Mouse (Mus musculus) kidney, embryonic 15.5 days (tissue): ENCODE results near the gene St14. TPM values are rescaled to one million over a fixed set of nuclear protein-coding genes. Genes with fewer than 3 reads are reported as not detected.

ENCODE experiments used
- ATAC-seq: fragments of 200-750 bp; cut with Nextera tagmentation; replicated peaks from 2 replicates; pipeline ENCODE4 v1.8.0; 2017; ENCODE audit warnings: moderate TSS enrichment; ENCODE audit not compliant: low FRiP score
- H3K27ac ChIP-seq: fragments of 300-500 bp; sonication (generic); 2 replicates; pipeline ENCODE4 v1.5.1; 2015; ENCODE audit warnings: mild to moderate bottlenecking, inconsistent platforms
- H3K27me3 ChIP-seq: fragments of 300-500 bp; sonication (generic); 2 replicates; pipeline ENCODE4 v1.6.1; 2015; ENCODE audit warnings: inconsistent platforms
- H3K36me3 ChIP-seq: fragments of 300-500 bp; sonication (generic); 2 replicates; pipeline ENCODE4 v1.6.1; 2015; ENCODE audit warnings: inconsistent platforms
- H3K4me1 ChIP-seq: fragments of 300-500 bp; sonication (generic); 2 replicates; pipeline ENCODE4 v1.6.1; 2015; ENCODE audit warnings: inconsistent platforms
- H3K4me2 ChIP-seq: fragments of 300-500 bp; sonication (generic); 2 replicates; pipeline ENCODE4 v1.6.1; 2015; ENCODE audit warnings: moderate library complexity, mild to moderate bottlenecking, inconsistent platforms
- H3K4me3 ChIP-seq: fragments of 300-500 bp; sonication (generic); replicated peaks from 2 replicates; pipeline ENCODE4 v1.5.1; 2015; ENCODE audit warnings: mild to moderate bottlenecking, inconsistent platforms
- H3K9ac ChIP-seq: fragments of 300-500 bp; sonication (generic); 2 replicates; pipeline ENCODE4 v1.6.1; 2015; ENCODE audit warnings: mild to moderate bottlenecking, inconsistent platforms
- H3K9me3 ChIP-seq: fragments of 300-500 bp; sonication (generic); replicated peaks from 2 replicates; pipeline ENCODE4 v1.6.1; 2016; ENCODE audit warnings: inconsistent platforms
- WGBS: fragments of 180-500 bp; shearing (Covaris S2); methylation state at CpG from one replicate; pipeline ENCODE4 v1.1.7; 2015; ENCODE audit warnings: mixed read lengths; 5-methylcytosine and 5-hydroxymethylcytosine counted together
- polyA plus RNA-seq: library from polyadenylated mRNA; unstranded; fragments of >200 nt; fragmentation: Nextera tagmentation; extraction: Ambion mirVana; gene quantifications from 2 replicates; pipeline ENCODE4 v1.2.1, GENCODE M21; 2015

The St14 gene
- polyA plus RNA-seq, 1 experiment from 2014 or later, result 32.5 TPM

DNA sequence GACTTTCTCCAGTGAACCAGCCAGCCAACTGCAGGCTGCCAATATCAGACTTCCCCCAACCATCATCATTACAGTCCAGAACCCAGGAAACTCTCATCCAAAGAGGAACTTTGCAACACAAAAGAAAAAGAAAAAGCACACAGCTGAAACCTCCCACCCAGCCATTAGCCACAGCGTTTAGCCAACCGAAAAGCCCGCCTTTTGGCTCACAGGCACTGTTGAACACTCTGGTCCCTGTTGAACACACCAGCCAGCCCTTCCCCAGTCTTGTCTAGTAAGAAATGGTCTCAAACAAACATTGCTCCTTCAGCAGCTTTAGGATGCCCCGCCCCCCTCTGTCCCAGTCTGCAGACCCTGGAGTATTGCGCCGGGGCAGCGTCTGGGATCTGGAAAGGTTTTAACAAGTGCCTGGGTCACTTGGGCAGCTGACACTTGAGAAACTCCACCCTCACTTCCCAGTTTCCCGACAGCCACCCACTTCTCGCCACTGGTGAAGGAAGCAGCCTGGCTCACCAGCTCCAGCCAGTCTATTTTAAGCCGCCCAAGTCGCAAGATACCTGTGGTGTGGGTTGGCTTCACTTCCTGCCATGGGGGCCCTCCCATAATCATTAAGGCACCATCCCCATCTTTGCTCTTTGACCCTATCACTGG is 11.6 kb downstream of the St14 start:
- Histone ChIP-seq H3K27me3 (no peaks in the 10 kb centered on the region), H3K9ac (no peak overlapping the region), H3K4me2 (peak overlapping the region; percentile 29), H3K4me1 (peaks cover 39% of the 10 kb centered on the region), H3K27ac (peak overlapping the region; percentile 29), H3K9me3 (no peaks in the 10 kb centered on the region), H3K4me3 (no peak overlapping the region), H3K36me3 (no peaks in the 10 kb centered on the region)
- 28% methylated on average over 11 of the region's 11 CpGs for WGBS
- ATAC-seq, result no peak

DNA sequence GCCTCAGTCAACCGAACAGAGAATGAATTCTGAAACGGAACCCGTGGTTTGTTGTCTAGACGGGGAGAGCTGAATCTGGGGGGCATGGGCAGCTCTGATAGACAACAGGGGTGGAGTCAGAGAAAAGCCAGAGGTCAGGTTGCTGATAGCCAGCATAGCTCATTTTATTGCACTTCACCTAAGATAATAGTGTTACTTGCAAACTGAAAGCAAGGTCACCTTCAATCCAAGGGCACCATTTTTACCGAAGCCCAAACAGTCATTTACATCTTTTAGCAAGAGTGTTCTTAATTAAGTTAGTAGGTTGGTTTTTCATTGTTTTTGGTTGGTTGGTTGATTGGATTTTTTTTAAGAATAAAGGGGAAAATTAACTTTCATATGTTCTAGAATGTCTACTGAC is 12.2 kb downstream of the St14 start:
- H3K27ac ChIP-seq, result 0 out of 2 replicates have a peak overlapping the region, but pooled peaks have one; percentile 29

DNA sequence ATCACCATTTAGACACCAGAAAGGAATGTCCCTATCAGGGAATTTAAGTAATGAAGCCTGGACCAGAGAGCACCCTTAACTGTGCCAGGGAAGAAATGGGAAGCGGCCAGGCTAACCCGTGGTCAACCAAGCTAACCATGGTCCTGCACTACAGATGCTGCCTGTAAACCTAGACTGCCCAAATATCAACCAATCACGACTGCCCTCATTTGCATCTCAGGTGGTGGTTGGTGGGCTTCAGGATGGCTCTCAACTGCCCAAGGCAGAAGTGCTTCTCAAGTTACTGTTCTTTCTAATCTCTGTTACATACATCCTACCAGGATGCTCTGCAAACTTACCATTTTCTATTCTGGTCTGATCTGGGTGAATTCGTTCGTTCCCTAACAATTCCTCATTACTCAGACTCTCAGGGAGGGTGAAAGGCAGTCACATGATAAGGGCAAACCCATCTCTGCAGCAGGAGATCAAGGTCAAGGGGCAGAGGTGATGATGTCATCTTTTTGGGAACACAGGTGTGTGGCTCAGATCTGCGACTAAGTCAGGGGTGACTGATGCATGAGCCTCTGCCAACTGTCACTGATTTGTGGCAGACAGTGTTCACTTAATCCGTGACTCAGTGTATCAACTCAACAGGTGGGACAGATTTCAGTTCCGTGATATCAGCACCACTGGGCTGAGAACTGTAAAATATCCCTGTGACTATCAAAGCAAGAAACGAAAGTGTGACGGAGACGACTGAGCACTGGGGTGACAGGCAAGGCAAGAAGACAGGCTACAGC is 12.9 kb downstream of the St14 start:
- 23% methylated on average over 11 of the region's 11 CpGs for WGBS
- Histone ChIP-seq H3K27me3 (no peaks in the 10 kb centered on the region), H3K4me1 (peaks cover 39% of the 10 kb centered on the region), H3K4me2 (no peak overlapping the region), H3K27ac (peak overlapping the region; percentile 32; the same call in 1 of the 2 replicates), H3K9ac (no peak overlapping the region), H3K4me3 (no peak overlapping the region), H3K9me3 (no peaks in the 10 kb centered on the region), H3K36me3 (no peaks in the 10 kb centered on the region)
- ATAC-seq, result peak; percentile 96

More for the DNA sequence above, 12.2 kb downstream of the St14 start:
- no peaks in the 10 kb centered on the region for H3K9me3 ChIP-seq
- H3K4me3 ChIP-seq, result no peak overlapping the region
- H3K4me1 ChIP-seq, result peaks cover 39% of the 10 kb centered on the region
- no peak for ATAC-seq
- no peak overlapping the region for H3K4me2 ChIP-seq
- no peaks in the 10 kb centered on the region for H3K27me3 ChIP-seq
- no peaks in the 10 kb centered on the region for H3K36me3 ChIP-seq
- WGBS, result 51% methylated on average over 5 of the region's 5 CpGs
- H3K9ac ChIP-seq, result no peak overlapping the region

DNA sequence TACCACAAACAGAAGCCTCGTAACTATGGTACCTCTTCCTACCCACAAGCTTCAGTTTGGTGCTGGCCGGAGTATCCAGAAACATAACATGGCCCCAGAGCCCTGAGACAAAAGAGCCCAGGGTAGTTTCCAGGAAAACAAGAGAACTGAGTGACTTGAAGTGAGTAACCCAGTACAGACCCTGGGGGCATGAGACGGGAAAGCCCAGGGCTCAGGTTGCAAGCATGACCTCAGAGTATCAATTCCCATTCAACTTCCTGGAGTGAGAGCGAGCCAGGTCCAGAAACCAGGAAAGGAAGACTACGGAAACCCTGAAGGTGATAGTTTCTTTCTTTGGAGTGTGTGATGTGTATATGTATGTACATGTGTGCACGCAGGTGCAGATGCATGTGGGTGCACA is 14.2 kb downstream of the St14 start:
- Histone ChIP-seq H3K36me3 (no peaks in the 10 kb centered on the region), H3K4me3 (no peak overlapping the region), H3K27me3 (no peaks in the 10 kb centered on the region), H3K9me3 (no peaks in the 10 kb centered on the region), H3K27ac (no peak overlapping the region), H3K4me1 (peaks cover 39% of the 10 kb centered on the region), H3K4me2 (no peak overlapping the region), H3K9ac (no peak overlapping the region)
- ATAC-seq, result no peak
- 62% methylated on average over 6 of the region's 6 CpGs for WGBS

DNA sequence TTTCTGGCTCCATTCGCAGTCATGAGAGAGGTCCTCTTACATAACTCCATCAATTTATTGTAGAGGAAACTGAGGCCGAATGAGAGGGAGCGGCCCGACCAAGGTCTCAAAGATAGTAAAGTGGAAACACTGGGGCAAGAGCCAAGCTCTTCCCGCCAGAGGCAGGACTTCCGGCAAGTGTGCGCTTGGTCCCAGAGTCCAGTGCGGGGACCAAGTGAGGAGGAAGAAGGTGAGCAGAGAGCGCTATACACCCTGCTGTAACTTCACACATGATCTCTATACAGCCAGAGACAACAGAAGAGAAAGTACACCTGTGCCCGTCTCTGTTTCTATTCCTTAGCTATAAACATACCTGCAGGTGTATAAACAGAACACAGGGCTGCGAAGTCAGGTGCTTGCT is 14.6 kb downstream of the St14 start:
- Histone ChIP-seq H3K36me3 (no peaks in the 10 kb centered on the region), H3K9ac (no peak overlapping the region), H3K4me1 (peaks cover 39% of the 10 kb centered on the region), H3K4me2 (no peak overlapping the region), H3K27ac (no peak overlapping the region), H3K27me3 (no peaks in the 10 kb centered on the region), H3K9me3 (no peaks in the 10 kb centered on the region), H3K4me3 (no peak overlapping the region)
- WGBS, result 89% methylated on average over 11 of the region's 11 CpGs
- ATAC-seq, result no peak

DNA sequence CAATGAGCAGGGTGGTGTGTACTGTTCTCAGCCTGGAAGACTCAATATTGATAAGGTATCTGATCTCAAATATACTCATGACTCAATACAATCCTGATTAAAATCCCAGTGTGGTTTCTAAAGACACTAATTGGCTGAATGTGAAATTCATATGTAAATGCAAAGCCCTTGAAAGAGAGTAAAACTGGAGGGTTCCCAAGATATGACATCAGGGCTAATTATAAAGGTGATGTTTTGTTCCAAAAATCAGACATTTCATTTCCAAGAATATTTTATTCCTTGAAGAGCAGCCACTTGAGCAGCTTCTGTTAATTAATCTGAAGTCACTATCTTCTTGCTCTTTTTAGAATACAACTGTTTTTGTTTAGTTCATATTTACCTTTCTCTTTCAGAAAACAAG is 16.1 kb downstream of the St14 start:
- Histone ChIP-seq H3K27me3 (no peaks in the 10 kb centered on the region), H3K9ac (no peak overlapping the region), H3K4me3 (no peak overlapping the region), H3K4me2 (no peak overlapping the region), H3K4me1 (peaks cover 31% of the 10 kb centered on the region), H3K9me3 (no peaks in the 10 kb centered on the region), H3K36me3 (no peaks in the 10 kb centered on the region), H3K27ac (no peak overlapping the region)
- ATAC-seq, result no peak

DNA sequence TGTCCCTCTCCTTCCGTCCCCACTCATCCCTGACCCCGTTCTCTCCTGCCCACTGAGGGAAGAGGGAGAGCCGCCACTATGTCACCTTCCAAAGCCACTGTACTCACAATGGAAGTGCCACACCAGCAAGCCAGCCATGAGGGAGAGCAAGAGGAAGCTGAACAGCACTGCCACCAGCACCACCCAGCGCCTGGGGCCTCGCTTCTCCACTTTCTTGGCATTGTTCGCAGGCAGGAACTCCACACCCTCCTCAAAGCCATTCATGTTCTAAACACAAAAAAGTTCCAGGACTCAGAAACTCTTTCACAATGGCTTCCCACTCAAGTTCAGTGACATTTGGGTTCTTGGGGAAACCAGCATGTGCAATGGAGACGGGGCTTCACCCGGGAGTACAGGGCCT is 23.2 kb downstream of the St14 start:
- H3K27me3 ChIP-seq, result no peaks in the 10 kb centered on the region
- no peak for ATAC-seq
- no peak overlapping the region for H3K4me3 ChIP-seq
- H3K4me2 ChIP-seq, result no peak overlapping the region
- no peaks in the 10 kb centered on the region for H3K36me3 ChIP-seq
- no peaks in the 10 kb centered on the region for H3K9me3 ChIP-seq
- no peak overlapping the region for H3K9ac ChIP-seq
- H3K27ac ChIP-seq, result no peak overlapping the region
- H3K4me1 ChIP-seq, result 0 out of 2 replicates have a peak, but pooled peaks cover 2% of the 10 kb centered on the region
- WGBS, result 90% methylated on average over 8 of the region's 8 CpGs

DNA sequence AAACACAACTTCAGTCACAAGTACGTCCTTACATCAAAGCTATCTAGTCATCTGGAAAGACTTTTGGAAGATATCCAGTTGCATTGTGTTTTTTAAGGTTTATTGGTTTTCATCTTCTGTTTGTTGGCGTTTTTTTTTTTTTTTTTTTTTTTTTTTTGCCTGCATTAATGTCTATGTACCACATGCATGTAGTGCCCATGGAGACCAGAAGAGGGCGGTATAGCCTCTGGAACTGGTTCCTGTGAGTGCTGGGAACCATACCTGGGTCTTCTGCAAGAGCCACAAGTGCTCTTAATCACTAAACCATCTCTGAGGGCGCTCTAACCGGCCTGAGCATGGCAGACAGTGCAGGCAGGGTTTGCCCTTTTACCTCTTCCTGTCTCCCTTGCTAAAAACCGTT is 33.5 kb downstream of the St14 start:
- 67% methylated on average over 6 of the region's 6 CpGs for WGBS
- Histone ChIP-seq H3K27ac (no peak overlapping the region), H3K4me1 (no peaks in the 10 kb centered on the region), H3K36me3 (peaks cover 11% of the 10 kb centered on the region; the same call in 1 of the 2 replicates), H3K9ac (no peak overlapping the region), H3K4me3 (no peak overlapping the region), H3K9me3 (no peaks in the 10 kb centered on the region), H3K27me3 (no peaks in the 10 kb centered on the region), H3K4me2 (no peak overlapping the region)
- ATAC-seq, result no peak

DNA sequence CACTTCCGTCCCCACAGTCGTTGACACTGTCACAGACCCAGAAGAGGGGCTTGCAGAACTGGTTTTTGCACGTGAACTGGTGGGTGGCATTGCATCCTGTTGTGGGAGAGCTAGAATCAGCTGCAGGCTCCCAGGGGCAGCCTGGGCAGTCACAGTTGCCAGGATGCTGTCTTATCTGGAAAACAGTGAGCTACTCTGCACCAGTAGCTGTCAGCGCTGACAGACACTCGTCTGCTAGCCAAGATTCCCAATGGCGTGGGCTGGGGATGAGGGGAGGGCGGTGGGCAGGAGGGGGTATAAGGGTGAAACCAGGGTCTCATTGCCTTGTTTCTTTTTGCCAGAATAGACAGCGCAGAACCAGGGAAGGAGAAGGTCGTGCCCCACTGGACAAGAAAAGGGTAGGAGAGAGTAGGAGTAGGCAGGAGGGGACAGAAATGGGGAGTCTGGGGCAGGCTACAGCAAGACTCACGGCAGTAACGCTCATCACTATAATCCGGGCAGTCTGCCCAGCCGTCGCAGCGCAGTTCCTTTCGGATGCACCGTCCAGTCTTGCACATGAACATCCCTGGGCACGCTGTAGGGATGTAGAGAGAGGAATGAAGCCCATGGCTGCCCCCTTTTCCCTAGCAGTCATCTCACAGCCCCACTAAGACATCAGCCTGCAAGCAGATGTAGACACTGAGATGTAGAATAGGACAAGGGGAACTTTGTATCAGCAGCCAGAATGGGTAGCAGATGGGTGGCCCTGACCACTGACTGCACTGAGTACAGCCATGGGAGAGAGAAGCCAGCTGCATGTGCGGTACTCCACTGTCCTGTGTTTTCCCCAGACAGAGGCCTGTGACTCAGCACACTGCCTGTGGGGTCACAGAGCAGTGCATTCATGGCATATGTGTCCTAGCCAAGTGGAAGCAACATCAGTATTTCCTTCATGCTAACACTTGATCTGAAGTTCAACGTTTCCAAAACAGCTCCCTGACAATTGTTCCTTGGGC is 34.3 kb downstream of the St14 start:
- Histone ChIP-seq H3K9me3 (no peaks in the 10 kb centered on the region), H3K27me3 (no peaks in the 10 kb centered on the region), H3K4me3 (no peak overlapping the region), H3K4me1 (no peaks in the 10 kb centered on the region), H3K9ac (no peak overlapping the region), H3K27ac (no peak overlapping the region), H3K36me3 (peaks cover 11% of the 10 kb centered on the region; the same call in 1 of the 2 replicates), H3K4me2 (no peak overlapping the region)
- ATAC-seq, result no peak
- 81% methylated on average over 20 of the region's 20 CpGs for WGBS

DNA sequence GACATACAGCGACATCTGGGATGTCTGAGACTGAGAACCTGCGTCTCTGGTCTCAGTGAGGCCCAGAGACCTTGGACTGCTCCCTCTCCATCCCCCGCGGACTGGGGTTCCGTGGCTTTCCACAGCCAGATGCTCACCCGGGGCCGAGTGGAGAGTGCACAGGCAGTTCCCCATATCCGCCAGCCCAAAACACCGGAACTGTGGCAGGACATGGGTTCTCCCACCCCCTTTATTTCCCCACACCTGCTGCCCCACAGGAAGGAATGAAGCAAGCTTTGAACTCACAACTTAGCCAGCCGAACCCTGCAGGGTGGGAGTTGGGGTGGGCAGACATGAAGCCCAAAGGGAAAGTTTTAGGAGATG is 38.8 kb downstream of the St14 start:
- Histone ChIP-seq H3K36me3 (no peaks in the 10 kb centered on the region), H3K4me2 (no peak overlapping the region), H3K4me3 (no peak overlapping the region), H3K27ac (no peak overlapping the region), H3K9ac (no peak overlapping the region), H3K27me3 (no peaks in the 10 kb centered on the region), H3K9me3 (no peaks in the 10 kb centered on the region), H3K4me1 (no peaks in the 10 kb centered on the region)
- ATAC-seq, result no peak
- WGBS, result 88% methylated on average over 10 of the region's 10 CpGs

DNA sequence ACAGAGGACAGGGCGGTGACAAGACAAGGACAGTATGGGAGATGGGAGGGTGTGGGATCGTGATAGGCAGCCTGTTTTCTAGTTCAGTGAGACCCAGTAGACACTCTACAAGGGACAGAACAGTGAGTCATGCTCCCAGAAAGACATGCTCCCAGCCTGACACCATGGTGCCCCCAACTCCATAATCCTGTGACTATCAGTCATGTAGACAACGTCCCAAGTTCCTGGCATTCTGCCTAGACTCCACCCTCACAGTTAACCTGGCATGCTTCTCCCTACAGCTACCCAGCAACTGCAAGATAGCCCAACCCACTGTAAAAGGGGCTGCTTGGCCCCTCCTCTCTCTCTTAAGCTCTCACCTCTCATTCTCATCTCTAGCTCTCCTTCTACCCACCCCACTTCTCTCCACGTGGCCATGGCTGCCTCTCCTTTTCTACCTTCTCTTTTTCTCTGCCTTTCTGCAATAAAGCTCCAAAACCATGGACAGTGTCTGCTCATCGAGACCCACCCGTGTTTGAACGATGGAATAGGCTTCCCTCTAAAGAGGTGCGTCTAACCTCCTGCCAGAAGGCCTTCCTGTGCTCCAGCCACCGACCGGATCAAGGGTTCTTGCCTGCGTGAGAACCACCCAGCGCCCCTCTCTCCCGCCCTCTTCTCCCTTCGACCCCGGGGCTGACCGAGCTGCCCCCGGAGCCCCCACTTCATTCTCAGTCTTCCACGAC is 39.4 kb downstream of the St14 start:
- ATAC-seq, result no peak
- no peaks in the 10 kb centered on the region for H3K9me3 ChIP-seq
- WGBS, result 85% methylated on average over 18 of the region's 18 CpGs

More for the DNA sequence above, 39.4 kb downstream of the St14 start:
- Histone ChIP-seq H3K4me1 (no peaks in the 10 kb centered on the region), H3K4me2 (no peak overlapping the region), H3K27ac (no peak overlapping the region), H3K36me3 (no peaks in the 10 kb centered on the region), H3K4me3 (no peak overlapping the region), H3K9ac (no peak overlapping the region), H3K27me3 (no peaks in the 10 kb centered on the region)
